Mouse (Mus musculus) limb, embryonic 14.5 days (tissue): ENCODE data around the gene Cep63. TPM values are rescaled to one million over a fixed set of nuclear protein-coding genes. Genes with fewer than 3 reads are reported as not detected.

ENCODE experiments used
- ATAC-seq: fragments of 200-750 bp; cut with Nextera tagmentation; 2 replicates; pipeline ENCODE4 v1.8.0; 2017; ENCODE audit warnings: low read depth, moderate number of reproducible peaks, moderate TSS enrichment; ENCODE audit not compliant: low FRiP score
- DNase-seq: peaks from one replicate; pipeline ENCODE4 v3.0.0-alpha.2; 2015; ENCODE audit warnings: low spot score
- H3K27ac ChIP-seq: fragments of 300-500 bp; sonication (generic); replicated peaks from 2 replicates; pipeline ENCODE4 v1.5.1; 2014; ENCODE audit warnings: low read depth, mild to moderate bottlenecking, low read length, moderate library complexity, mixed read lengths
- H3K27me3 ChIP-seq: fragments of 300-500 bp; sonication (generic); 2 replicates; pipeline ENCODE4 v1.6.1; 2014; ENCODE audit warnings: low read length, mixed read lengths; ENCODE audit not compliant: control insufficient read depth, insufficient read depth
- H3K36me3 ChIP-seq: fragments of 300-500 bp; sonication (generic); 2 replicates; pipeline ENCODE4 v1.6.1; 2014; ENCODE audit warnings: mild to moderate bottlenecking, low read length, moderate library complexity, mixed read lengths; ENCODE audit not compliant: control insufficient read depth, insufficient read depth
- H3K4me1 ChIP-seq: fragments of 300-500 bp; sonication (generic); 2 replicates; pipeline ENCODE4 v1.6.1; 2014; ENCODE audit warnings: antibody characterized with exemption, low read length, mixed read lengths; ENCODE audit not compliant: control insufficient read depth, insufficient read depth
- H3K4me2 ChIP-seq: fragments of 300-500 bp; sonication (generic); replicated peaks from 2 replicates; pipeline ENCODE4 v1.6.1; 2014; ENCODE audit warnings: low read depth, mild to moderate bottlenecking, low read length, moderate library complexity; ENCODE audit not compliant: severe bottlenecking
- H3K4me3 ChIP-seq: fragments of 300-500 bp; sonication (generic); replicated peaks from 2 replicates; pipeline ENCODE4 v1.5.1; 2014; ENCODE audit warnings: low read length
- H3K9ac ChIP-seq: fragments of 300-500 bp; sonication (generic); 2 replicates; pipeline ENCODE4 v1.6.1; 2014; ENCODE audit warnings: mild to moderate bottlenecking, low read depth, low read length, moderate library complexity; ENCODE audit not compliant: severe bottlenecking
- H3K9me3 ChIP-seq: fragments of 300-500 bp; sonication (generic); 2 replicates; pipeline ENCODE4 v1.6.1; 2016; ENCODE audit warnings: low read length; ENCODE audit not compliant: control insufficient read depth
- POLR2A ChIP-seq: fragments of 200-500 bp; IDR thresholded peaks from 2 replicates; pipeline ENCODE4 v1.8.0; 2012; ENCODE audit warnings: inconsistent platforms, mild to moderate bottlenecking, moderate library complexity, borderline replicate concordance; ENCODE audit not compliant: insufficient read depth, insufficient read length; ENCODE audit errors: extremely low read depth
- WGBS: fragments of 180-500 bp; shearing (Covaris S2); extraction: QIAGEN DNeasy Blood & Tissue Kit; methylation state at CpG from one replicate; pipeline ENCODE4 v1.1.7; 2014; 5-methylcytosine and 5-hydroxymethylcytosine counted together
- polyA plus RNA-seq, 2 experiments: library from polyadenylated mRNA; depleted of rRNA in 1 of 2; stranded (reverse) in 1 of 2; unstranded in 1 of 2; fragments of >200 nt; fragmentation: Nextera tagmentation in 1 of 2; extraction: Ambion mirVana in 1 of 2; gene quantifications; 2 replicates each; pipeline versions ENCODE4 v1.2.1 to v1.2.3; 2012 to 2014

Gene Cep63
- polyA plus RNA-seq, 2 experiments = 28.1 to 45.3 TPM

DNA sequence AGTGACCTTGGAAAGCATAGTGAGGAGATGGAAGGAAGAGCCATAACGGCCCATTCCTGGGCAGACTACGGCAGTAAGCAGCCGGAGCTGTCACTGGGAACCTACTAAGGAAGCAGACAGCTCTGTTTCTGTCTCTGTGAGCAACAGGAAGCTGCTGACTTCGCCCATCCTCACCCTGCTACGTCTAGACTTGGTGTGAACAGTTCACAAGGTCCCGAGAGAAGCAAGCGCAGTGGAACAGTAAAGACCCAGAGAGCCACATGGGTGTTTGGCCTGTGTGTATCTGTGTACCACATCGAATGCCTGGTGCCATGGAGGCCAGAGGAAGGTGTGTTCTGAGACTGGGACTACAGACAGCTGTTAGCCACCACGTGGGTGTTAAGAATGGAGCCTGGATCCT is 10.1 kb downstream of the Cep63 start:
- Histone ChIP-seq H3K27me3 (no peaks in the 10 kb centered on the region), H3K36me3 (peaks cover 42% of the 10 kb centered on the region), H3K9me3 (no peaks in the 10 kb centered on the region), H3K4me2 (no peak overlapping the region), H3K4me1 (no peaks in the 10 kb centered on the region), H3K27ac (no peak overlapping the region), H3K9ac (no peak overlapping the region), H3K4me3 (no peak overlapping the region)
- no peak for TF ChIP-seq POLR2A
- DNase-seq (no peak), ATAC-seq (no peak)
- 83% methylated on average over 9 of the region's 9 CpGs for WGBS

DNA sequence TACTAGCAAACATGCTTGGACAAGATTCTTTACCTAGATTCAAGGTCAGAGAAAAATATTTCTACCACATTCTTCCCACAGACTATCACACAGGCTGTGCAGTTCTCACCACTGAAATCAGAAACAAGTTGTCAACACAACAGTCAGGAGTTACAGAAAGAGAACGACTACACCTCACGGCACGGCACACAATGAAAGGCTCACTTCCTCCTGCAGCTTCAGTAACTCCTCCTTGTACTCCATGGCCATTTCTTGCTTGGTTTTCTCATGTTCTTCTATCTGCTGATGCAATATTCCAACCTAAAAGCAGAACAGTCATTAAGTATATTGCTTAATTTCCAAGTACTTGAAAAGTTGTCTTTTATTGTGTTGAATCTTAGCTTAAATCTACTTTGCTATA is 11.3 kb downstream of the Cep63 start:
- no peak overlapping the region for H3K9ac ChIP-seq
- peaks cover 52% of the 10 kb centered on the region for H3K36me3 ChIP-seq
- ATAC-seq = no peak
- no peaks in the 10 kb centered on the region for H3K27me3 ChIP-seq
- H3K27ac ChIP-seq = no peak overlapping the region
- WGBS = 85% methylated on average over 3 of the region's 3 CpGs
- no peak overlapping the region for H3K4me3 ChIP-seq
- TF ChIP-seq POLR2A = no peak
- H3K4me2 ChIP-seq = no peak overlapping the region
- H3K9me3 ChIP-seq = no peaks in the 10 kb centered on the region
- H3K4me1 ChIP-seq = no peaks in the 10 kb centered on the region
- DNase-seq = no peak

DNA sequence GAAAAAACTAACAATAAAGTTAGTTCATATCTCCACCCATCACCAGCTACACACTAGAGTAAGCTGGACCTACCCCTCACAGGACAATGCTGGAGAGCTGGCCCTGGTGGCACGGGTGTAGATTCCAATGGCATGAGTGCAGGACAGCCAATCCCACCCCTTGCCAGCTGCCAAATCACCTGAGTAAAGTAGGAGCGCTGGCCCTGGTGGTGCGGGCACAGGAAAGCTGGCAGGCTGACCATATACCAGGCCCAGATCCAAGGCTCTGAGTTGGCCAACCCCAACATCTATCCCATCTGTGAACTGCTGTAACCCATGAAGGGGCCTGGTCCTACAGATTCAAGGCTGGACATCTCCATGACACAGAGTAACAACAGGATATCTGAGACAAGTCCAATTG is 17.1 kb downstream of the Cep63 start:
- no peak overlapping the region for H3K27ac ChIP-seq
- no peaks in the 10 kb centered on the region for H3K4me1 ChIP-seq
- H3K36me3 ChIP-seq = peaks cover 45% of the 10 kb centered on the region
- WGBS = 97% methylated on average over 3 of the region's 3 CpGs
- ATAC-seq = no peak
- no peak overlapping the region for H3K4me3 ChIP-seq
- TF ChIP-seq POLR2A = no peak
- no peaks in the 10 kb centered on the region for H3K27me3 ChIP-seq
- H3K4me2 ChIP-seq = no peak overlapping the region
- H3K9me3 ChIP-seq = no peaks in the 10 kb centered on the region
- no peak for DNase-seq
- H3K9ac ChIP-seq = no peak overlapping the region

DNA sequence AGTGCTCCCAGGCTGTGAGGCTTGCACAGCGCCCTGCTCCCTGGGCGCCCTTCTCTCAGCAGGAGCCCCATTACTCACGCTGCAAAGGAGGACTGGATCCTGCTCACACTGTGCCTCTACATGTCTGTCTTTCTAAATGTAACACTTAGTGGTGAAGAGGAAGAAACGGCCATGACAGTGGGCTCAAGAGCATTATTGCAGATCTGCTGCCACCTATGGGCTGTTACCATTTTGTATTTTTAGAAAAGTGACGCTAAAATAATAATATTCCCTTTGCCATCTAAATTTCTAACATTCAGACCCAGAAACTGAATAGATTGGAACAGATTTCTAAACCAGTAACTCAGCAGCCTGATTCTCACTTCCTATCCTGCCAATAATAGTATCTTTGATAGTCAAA is 18.9 kb downstream of the Cep63 start:
- Histone ChIP-seq H3K9me3 (no peaks in the 10 kb centered on the region), H3K4me2 (no peak overlapping the region), H3K27me3 (no peaks in the 10 kb centered on the region), H3K27ac (no peak overlapping the region), H3K36me3 (peaks cover 32% of the 10 kb centered on the region), H3K4me1 (no peaks in the 10 kb centered on the region), H3K9ac (no peak overlapping the region), H3K4me3 (no peak overlapping the region)
- no peak for TF ChIP-seq POLR2A
- no peak for DNase-seq
- WGBS = 60% methylated on average over 5 of the region's 5 CpGs
- ATAC-seq = no peak

DNA sequence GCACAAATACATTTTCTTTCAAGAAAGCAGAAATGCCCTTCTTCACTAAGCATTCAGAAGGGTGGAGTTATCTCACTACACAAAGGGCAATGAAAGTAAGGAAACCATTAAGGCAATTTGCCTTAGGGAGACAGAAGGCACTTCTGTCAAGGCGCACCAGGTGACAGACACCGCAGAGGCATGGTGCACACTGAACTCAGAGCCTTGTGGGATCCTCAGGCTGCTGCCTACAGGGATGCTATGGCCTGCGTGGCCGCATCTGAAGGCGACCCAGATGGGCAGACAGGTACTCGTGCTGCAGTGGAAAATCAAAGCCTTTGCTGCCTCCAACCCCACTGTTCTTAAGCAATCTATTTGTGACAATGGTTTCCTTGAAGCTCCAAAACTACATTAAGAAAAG is 21.2 kb downstream of the Cep63 start:
- H3K4me2 ChIP-seq = no peak overlapping the region
- H3K9me3 ChIP-seq = no peaks in the 10 kb centered on the region
- H3K9ac ChIP-seq = no peak overlapping the region
- no peak for DNase-seq
- H3K4me1 ChIP-seq = no peaks in the 10 kb centered on the region
- peaks cover 31% of the 10 kb centered on the region for H3K36me3 ChIP-seq
- no peaks in the 10 kb centered on the region for H3K27me3 ChIP-seq
- no peak overlapping the region for H3K27ac ChIP-seq
- no peak for TF ChIP-seq POLR2A
- ATAC-seq = no peak
- WGBS = 88% methylated on average over 6 of the region's 6 CpGs
- H3K4me3 ChIP-seq = no peak overlapping the region

DNA sequence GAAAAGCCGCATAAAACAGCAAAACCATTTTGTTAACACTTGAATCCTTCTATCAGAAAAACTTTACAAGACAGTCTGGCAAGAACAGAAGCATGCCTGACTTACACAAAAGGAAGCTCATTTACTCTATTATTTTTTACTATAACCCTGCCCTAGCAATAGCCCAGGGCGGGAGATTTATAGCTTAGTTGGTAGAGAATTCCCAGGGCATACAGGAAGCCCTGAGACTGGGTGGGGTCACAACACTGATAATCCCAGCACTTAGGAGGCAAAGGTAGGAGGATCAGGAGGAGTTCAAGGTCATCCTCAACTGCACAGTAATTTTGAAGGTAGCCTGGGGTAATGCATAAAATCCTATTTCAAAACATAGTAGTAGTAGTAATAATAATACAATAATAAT is 24.7 kb downstream of the Cep63 start:
- no peak for ATAC-seq
- Histone ChIP-seq H3K4me2 (no peak overlapping the region), H3K9ac (no peak overlapping the region), H3K27me3 (no peaks in the 10 kb centered on the region), H3K36me3 (peaks cover 28% of the 10 kb centered on the region), H3K4me3 (no peak overlapping the region), H3K4me1 (no peaks in the 10 kb centered on the region), H3K9me3 (no peaks in the 10 kb centered on the region), H3K27ac (no peak overlapping the region)
- DNase-seq = no peak
- no peak for TF ChIP-seq POLR2A
- WGBS = 51% methylated on average over 2 of the region's 2 CpGs
